Mouse (Mus musculus): ENCODE data around the gene Alg9. TPM values are rescaled to one million over a fixed set of nuclear protein-coding genes. Genes with fewer than 3 reads are reported as not detected.
"Not testable (repeated sequence)": the region's sequence is repeated elsewhere in the genome, so short reads cannot be mapped to it uniquely, and the experiment has no call there.

The Alg9 gene
- polyA plus RNA-seq, 1 experiment from 2014 or later, result 43.8 TPM

- peaks cover 56% of the 10 kb centered on the region for H3K36me3 ChIP-seq
- no peak overlapping the region for H3K4me2 ChIP-seq
- H3K9me3 ChIP-seq, result no peaks in the 10 kb centered on the region
- no peaks in the 10 kb centered on the region for H3K4me1 ChIP-seq
- H3K27me3 ChIP-seq, result no peaks in the 10 kb centered on the region
- no peak overlapping the region for H3K27ac ChIP-seq
- H3K9ac ChIP-seq, result no peak overlapping the region
- no peak for ATAC-seq (ENCODE audit: insufficient number of reproducible peaks, insufficient read depth, low FRiP score, low TSS enrichment, low read depth)
- WGBS, result 94% methylated on average over 5 of the region's 5 CpGs
- no peak overlapping the region for H3K4me3 ChIP-seq
Observed at GRCm38 (mm10) chr9:50822216-50822615, 47.4 kb downstream of the Alg9 start.

GRCm38 (mm10) chr9:50823779-50824453, 49.1 kb downstream of the Alg9 start:
- Histone ChIP-seq H3K4me3 (no peak overlapping the region), H3K36me3 (peaks cover 53% of the 10 kb centered on the region), H3K27ac (no peak overlapping the region), H3K4me2 (no peak overlapping the region), H3K9ac (no peak overlapping the region), H3K4me1 (no peaks in the 10 kb centered on the region), H3K27me3 (no peaks in the 10 kb centered on the region), H3K9me3 (no peaks in the 10 kb centered on the region)
- WGBS, result 85% methylated on average over 11 of the region's 11 CpGs
- no peak for ATAC-seq (ENCODE audit: insufficient number of reproducible peaks, insufficient read depth, low FRiP score, low TSS enrichment, low read depth)

- H3K9ac ChIP-seq, result no peak overlapping the region
- no peak overlapping the region for H3K4me2 ChIP-seq
- no peaks in the 10 kb centered on the region for H3K9me3 ChIP-seq
- H3K4me3 ChIP-seq, result no peak overlapping the region
- H3K4me1 ChIP-seq, result peaks cover 3% of the 10 kb centered on the region; the same call in 1 of the 2 replicates
- no peaks in the 10 kb centered on the region for H3K27me3 ChIP-seq
- H3K36me3 ChIP-seq, result peaks cover 36% of the 10 kb centered on the region
- no peak overlapping the region for H3K27ac ChIP-seq
- ATAC-seq (ENCODE audit: insufficient number of reproducible peaks, insufficient read depth, low FRiP score, low TSS enrichment, low read depth), result no peak
- 87% methylated on average over 5 of the region's 5 CpGs for WGBS
Observed at GRCm38 (mm10) chr9:50831514-50831913, 56.7 kb downstream of the Alg9 start.

GRCm38 (mm10) chr9:50832162-50832561, 57.3 kb downstream of the Alg9 start:
- ATAC-seq (ENCODE audit: insufficient number of reproducible peaks, insufficient read depth, low FRiP score, low TSS enrichment, low read depth), result no peak
- no peak overlapping the region for H3K27ac ChIP-seq
- H3K36me3 ChIP-seq, result peaks cover 35% of the 10 kb centered on the region
- 97% methylated on average over 4 of the region's 4 CpGs for WGBS
- H3K4me1 ChIP-seq, result peaks cover 3% of the 10 kb centered on the region; the same call in 1 of the 2 replicates
- no peak overlapping the region for H3K9ac ChIP-seq
- no peaks in the 10 kb centered on the region for H3K9me3 ChIP-seq
- no peaks in the 10 kb centered on the region for H3K27me3 ChIP-seq
- no peak overlapping the region for H3K4me2 ChIP-seq
- no peak overlapping the region for H3K4me3 ChIP-seq

DNA sequence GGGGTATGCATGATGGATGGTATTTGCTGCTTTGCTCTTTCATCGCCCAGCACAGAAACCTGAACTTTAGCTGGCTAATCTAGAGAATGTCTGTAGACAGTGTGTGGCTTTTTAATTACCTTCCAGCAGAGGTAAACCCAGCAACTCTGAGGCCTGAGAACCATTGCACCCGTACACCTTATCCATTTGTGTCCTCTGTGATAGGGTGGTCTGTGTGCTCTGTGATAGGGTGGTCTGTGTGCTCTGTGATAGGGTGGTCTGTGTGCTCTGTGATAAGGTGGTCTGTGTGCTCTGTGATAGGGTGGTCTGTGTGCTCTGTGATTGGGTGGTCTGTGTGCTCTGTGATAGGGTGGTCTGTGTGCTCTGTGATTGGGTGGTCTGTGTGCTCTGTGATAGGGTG, 57.8 kb downstream of the Alg9 start:
- H3K4me3 ChIP-seq; H3K27ac ChIP-seq; H3K27me3 ChIP-seq; ATAC-seq (ENCODE audit: insufficient number of reproducible peaks, insufficient read depth, low FRiP score, low TSS enrichment, low read depth); H3K4me1 ChIP-seq; H3K9ac ChIP-seq; H3K4me2 ChIP-seq; H3K9me3 ChIP-seq: not testable (repeated sequence)
- 81% methylated on average over 2 of the region's 2 CpGs for WGBS
- peaks cover 37% of the 10 kb centered on the region for H3K36me3 ChIP-seq

DNA sequence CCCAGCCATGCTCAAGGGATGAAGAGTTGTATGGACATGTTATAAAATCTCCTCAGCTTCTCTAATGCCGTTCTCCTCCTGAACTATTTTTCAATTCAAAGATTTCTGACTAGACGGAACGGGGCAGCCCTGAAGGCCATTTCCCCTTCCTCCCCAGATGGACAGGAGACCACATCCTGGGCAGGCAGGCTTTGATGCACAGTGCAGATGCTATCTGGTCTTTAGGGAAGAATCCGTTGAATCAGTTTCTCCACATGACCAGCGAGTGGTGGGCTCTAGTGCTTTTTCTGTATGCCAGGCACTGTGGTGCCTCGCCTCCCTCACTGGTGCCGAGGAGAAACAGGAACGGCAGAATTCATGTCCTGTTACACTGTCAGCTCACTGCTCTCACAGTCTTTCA, 59.0 kb downstream of the Alg9 start:
- ATAC-seq (ENCODE audit: insufficient number of reproducible peaks, insufficient read depth, low FRiP score, low TSS enrichment, low read depth), result no peak
- no peak overlapping the region for H3K9ac ChIP-seq
- WGBS, result 81% methylated on average over 8 of the region's 8 CpGs

GRCm38 (mm10) chr9:50835068-50835705, 60.4 kb downstream of the Alg9 start:
- H3K4me1 ChIP-seq, result peaks cover 3% of the 10 kb centered on the region; the same call in 1 of the 2 replicates
- ATAC-seq (ENCODE audit: insufficient number of reproducible peaks, insufficient read depth, low FRiP score, low TSS enrichment, low read depth), result no peak
- WGBS, result 88% methylated on average over 10 of the region's 10 CpGs
- no peak overlapping the region for H3K4me2 ChIP-seq
- peaks cover 29% of the 10 kb centered on the region for H3K36me3 ChIP-seq
- H3K27ac ChIP-seq, result no peak overlapping the region
- no peaks in the 10 kb centered on the region for H3K27me3 ChIP-seq
- no peak overlapping the region for H3K9ac ChIP-seq
- H3K9me3 ChIP-seq, result no peaks in the 10 kb centered on the region
- no peak overlapping the region for H3K4me3 ChIP-seq

More for the DNA sequence above, 59.0 kb downstream of the Alg9 start:
- Histone ChIP-seq H3K4me2 (no peak overlapping the region), H3K27me3 (no peaks in the 10 kb centered on the region), H3K4me3 (no peak overlapping the region), H3K9me3 (no peaks in the 10 kb centered on the region), H3K27ac (no peak overlapping the region), H3K36me3 (peaks cover 33% of the 10 kb centered on the region), H3K4me1 (peaks cover 3% of the 10 kb centered on the region; the same call in 1 of the 2 replicates)

GRCm38 (mm10) chr9:50836097-50836496, 61.3 kb downstream of the Alg9 start:
- peaks cover 26% of the 10 kb centered on the region for H3K36me3 ChIP-seq
- H3K27me3 ChIP-seq, result no peaks in the 10 kb centered on the region
- no peak overlapping the region for H3K4me3 ChIP-seq
- no peak for ATAC-seq (ENCODE audit: insufficient number of reproducible peaks, insufficient read depth, low FRiP score, low TSS enrichment, low read depth)
- WGBS, result 85% methylated on average over 4 of the region's 4 CpGs
- H3K4me2 ChIP-seq, result no peak overlapping the region
- H3K4me1 ChIP-seq, result peaks cover 3% of the 10 kb centered on the region; the same call in 1 of the 2 replicates
- H3K9me3 ChIP-seq, result no peaks in the 10 kb centered on the region
- H3K9ac ChIP-seq, result no peak overlapping the region
- no peak overlapping the region for H3K27ac ChIP-seq

GRCm38 (mm10) chr9:50841079-50841789, 66.4 kb downstream of the Alg9 start:
- Histone ChIP-seq H3K4me1 (no peaks in the 10 kb centered on the region), H3K36me3 (peaks cover 36% of the 10 kb centered on the region), H3K9ac (no peak overlapping the region), H3K27me3 (no peaks in the 10 kb centered on the region), H3K9me3 (no peaks in the 10 kb centered on the region), H3K27ac (no peak overlapping the region), H3K4me3 (no peak overlapping the region), H3K4me2 (no peak overlapping the region)
- WGBS, result 86% methylated on average over 13 of the region's 13 CpGs
- ATAC-seq (ENCODE audit: insufficient number of reproducible peaks, insufficient read depth, low FRiP score, low TSS enrichment, low read depth), result no peak

DNA sequence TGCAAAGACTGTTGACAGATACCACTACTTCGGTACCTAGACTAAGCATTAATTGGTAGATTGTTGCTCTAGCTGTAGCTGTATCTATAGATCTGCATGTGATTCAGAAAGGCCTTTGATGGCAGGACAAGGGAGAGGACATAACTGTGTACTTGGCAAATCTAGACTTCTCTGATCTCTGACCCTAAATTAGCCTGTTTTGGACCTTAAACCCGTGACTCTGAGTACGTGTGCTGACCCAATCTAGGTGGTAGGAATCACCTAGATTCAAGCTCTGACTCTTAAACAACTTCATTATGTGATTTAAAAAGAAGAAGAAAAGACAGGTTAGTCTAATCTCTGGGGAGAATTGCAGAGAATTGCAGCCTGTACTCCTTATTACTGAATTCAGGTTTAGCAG, 70.3 kb downstream of the Alg9 start, which contains the start of gene Ppp2r1b:
Gene Ppp2r1b, plus strand, starts transcription at position 221 of the 400 bp plus-strand sequence.
- H3K9me3 ChIP-seq, result no peaks in the 10 kb centered on the region
- no peak within 1 kb of the TSS for H3K4me3 ChIP-seq
- no peak within 1 kb of the TSS for H3K4me2 ChIP-seq
- WGBS, result 84% methylated on average over 3 of the region's 3 CpGs
- no peak within 1 kb of the TSS for H3K9ac ChIP-seq
- H3K27ac ChIP-seq, result no peak within 1 kb of the TSS
- H3K27me3 ChIP-seq, result no peaks in the 10 kb centered on the region
- no peak for ATAC-seq (ENCODE audit: insufficient number of reproducible peaks, insufficient read depth, low FRiP score, low TSS enrichment, low read depth)
- peaks cover 28% of the 10 kb centered on the region for H3K36me3 ChIP-seq
- peaks cover 7% of the 10 kb centered on the region for H3K4me1 ChIP-seq

- ATAC-seq (ENCODE audit: insufficient number of reproducible peaks, insufficient read depth, low FRiP score, low TSS enrichment, low read depth), result no peak
Observed at GRCm38 (mm10) chr9:50845547-50845946, 70.7 kb downstream of the Alg9 start.

More at GRCm38 (mm10) chr9:50845547-50845946, 70.7 kb downstream of the Alg9 start:
- H3K4me2 ChIP-seq, result no peak overlapping the region
- H3K9ac ChIP-seq, result no peak overlapping the region
- H3K27me3 ChIP-seq, result no peaks in the 10 kb centered on the region
- peaks cover 12% of the 10 kb centered on the region for H3K4me1 ChIP-seq
- WGBS, result 51% methylated on average over 9 of the region's 9 CpGs
- H3K4me3 ChIP-seq, result no peak overlapping the region
- no peaks in the 10 kb centered on the region for H3K9me3 ChIP-seq
- no peak overlapping the region for H3K27ac ChIP-seq
- H3K36me3 ChIP-seq, result peaks cover 28% of the 10 kb centered on the region
